Mouse (Mus musculus) bone marrow, adult 2 months (tissue): ENCODE measurements at regions not wholly inside any gene's neighbourhood (a gene's known extent, or its start where the extent isn't known, plus 50 kb on each side); places are given as distances from the start of the nearest gene placed in this dataset.

Source experiments
- CTCF ChIP-seq: fragments of 200-500 bp; IDR thresholded peaks from 2 replicates; pipeline ENCODE4 v1.5.1; 2011; ENCODE audit warnings: low read length, control low read depth; ENCODE audit not compliant: control insufficient read depth, insufficient read depth
- POLR2A ChIP-seq: fragments of 200-500 bp; IDR thresholded peaks from 2 replicates; pipeline ENCODE4 v1.6.1; 2011; ENCODE audit warnings: low read depth, mild to moderate bottlenecking, control low read depth, low read length, borderline replicate concordance; ENCODE audit not compliant: control insufficient read depth

GRCm38 (mm10) chr17:48643533-48644019 is 188.9 kb downstream of the Unc5cl start:
- TF ChIP-seq CTCF: no peak
- no peak for TF ChIP-seq POLR2A
